Mouse (Mus musculus) CD4-positive, CD25-positive, alpha-beta regulatory T cell (primary cell): ENCODE data around the gene Chil5. TPM values are rescaled to one million over a fixed set of nuclear protein-coding genes. Genes with fewer than 3 reads are reported as not detected.

Experiments
- polyA plus RNA-seq: library from polyadenylated mRNA; unstranded; fragments of 100-300 nt; shearing (Covaris generic); gene quantifications from one replicate; pipeline ENCODE4 v1.2.1, GENCODE M21; 2017

The Chil5 gene
- 12.3 TPM for polyA plus RNA-seq

DNA sequence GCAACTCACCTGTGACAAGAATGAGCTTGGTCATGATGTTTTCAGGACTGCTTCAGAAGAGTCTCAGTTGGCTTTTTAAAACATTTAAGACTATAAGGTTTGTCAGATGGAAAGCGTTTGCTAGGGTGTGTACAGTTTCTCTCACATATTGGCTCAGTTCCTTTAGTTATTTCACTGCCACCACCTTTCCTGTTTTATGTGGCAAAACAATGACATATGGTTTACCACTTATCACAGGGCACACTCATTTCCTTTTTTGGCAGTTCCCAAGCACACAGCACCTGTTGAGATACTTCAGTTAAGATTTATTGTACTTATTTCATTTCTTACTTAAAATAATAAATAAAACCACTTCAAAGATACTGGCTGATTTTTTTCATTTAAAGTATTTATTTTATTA, at the start of gene Chil5:
Gene Chil5, minus strand, starts transcription at position 34 of the 400 bp plus-strand sequence.

DNA sequence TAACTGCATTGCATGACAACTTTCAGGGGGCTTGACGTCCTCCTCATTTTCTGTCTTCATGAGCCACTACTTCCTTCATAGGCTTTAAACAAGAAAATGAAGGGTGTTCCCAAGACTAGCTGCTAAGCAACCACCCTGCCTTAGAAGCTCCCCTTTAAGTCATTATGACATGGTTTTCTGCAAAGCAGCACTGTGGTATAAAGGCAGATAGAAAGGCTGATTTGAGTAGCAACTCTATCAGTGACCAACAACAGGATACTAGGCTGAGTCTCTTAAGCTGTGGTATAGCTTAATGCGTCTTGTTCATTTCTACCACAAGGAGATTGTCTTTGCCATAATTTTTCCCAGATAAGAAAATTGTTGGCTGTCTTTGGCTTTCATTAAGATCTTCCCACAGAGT, 18.1 kb downstream of the Chil5 start, which contains the start of gene Pifo:
Gene Pifo, minus strand, starts transcription at position 101 of the 400 bp plus-strand sequence.

DNA sequence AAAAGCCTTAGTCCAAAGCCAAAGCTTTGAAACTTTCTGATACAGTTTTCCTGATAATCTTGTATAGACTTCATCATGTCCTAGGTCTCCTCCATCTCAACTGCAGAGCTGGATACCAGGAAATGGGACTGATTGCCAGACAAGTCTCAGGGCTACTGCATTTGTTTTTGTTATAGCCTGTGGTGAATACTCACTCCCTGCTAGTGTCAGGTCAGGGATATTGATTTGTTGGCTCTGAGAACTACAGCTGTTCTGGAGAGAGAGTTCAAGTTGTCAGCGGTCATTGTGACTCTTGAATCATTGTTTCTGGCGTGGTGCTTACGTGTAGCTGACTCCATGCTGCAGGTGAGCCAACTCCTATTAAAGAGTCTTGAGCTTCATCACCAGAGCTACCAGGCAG, 59.2 kb downstream of the Chil5 start, which contains the start of gene Ovgp1:
Gene Ovgp1, plus strand, starts transcription at position 301 of the 400 bp plus-strand sequence.

Other genes starting within 250 kb of the Chil5 start
- gene Rap1a, start 231.5 kb downstream of the Chil5 start, polyA plus RNA-seq, result 278 TPM
- gene Adora3, start 162.0 kb downstream of the Chil5 start, polyA plus RNA-seq, result not detected
- gene Tmigd3, start 161.9 kb downstream of the Chil5 start, polyA plus RNA-seq, result not detected
- gene I830077J02Rik, start 100.2 kb downstream of the Chil5 start, polyA plus RNA-seq, result 0.60 TPM
- 83.1 TPM for gene Wdr77, start 73.4 kb downstream of the Chil5 start, polyA plus RNA-seq
- gene Atp5f1, start 72.7 kb downstream of the Chil5 start, polyA plus RNA-seq, result 353 TPM
- 7.7 TPM for gene Ovgp1, start 59.1 kb downstream of the Chil5 start, polyA plus RNA-seq
- 1.6 TPM for gene Pifo, start 18.2 kb downstream of the Chil5 start, polyA plus RNA-seq
- 20.0 TPM for gene Chia1, start 80.4 kb upstream of the Chil5 start, polyA plus RNA-seq
- not detected for gene Chil3, start 134.8 kb upstream of the Chil5 start, polyA plus RNA-seq
- gene Chil4, start 186.7 kb upstream of the Chil5 start, polyA plus RNA-seq, result not detected